Mouse (Mus musculus): ENCODE results near the gene Nfia. TPM values are rescaled to one million over a fixed set of nuclear protein-coding genes. Genes with fewer than 3 reads are reported as not detected.

Nfia gene
- total and polyA plus RNA-seq, 3 experiments = 0.96 to 25.1 (median 1.3) TPM

DNA sequence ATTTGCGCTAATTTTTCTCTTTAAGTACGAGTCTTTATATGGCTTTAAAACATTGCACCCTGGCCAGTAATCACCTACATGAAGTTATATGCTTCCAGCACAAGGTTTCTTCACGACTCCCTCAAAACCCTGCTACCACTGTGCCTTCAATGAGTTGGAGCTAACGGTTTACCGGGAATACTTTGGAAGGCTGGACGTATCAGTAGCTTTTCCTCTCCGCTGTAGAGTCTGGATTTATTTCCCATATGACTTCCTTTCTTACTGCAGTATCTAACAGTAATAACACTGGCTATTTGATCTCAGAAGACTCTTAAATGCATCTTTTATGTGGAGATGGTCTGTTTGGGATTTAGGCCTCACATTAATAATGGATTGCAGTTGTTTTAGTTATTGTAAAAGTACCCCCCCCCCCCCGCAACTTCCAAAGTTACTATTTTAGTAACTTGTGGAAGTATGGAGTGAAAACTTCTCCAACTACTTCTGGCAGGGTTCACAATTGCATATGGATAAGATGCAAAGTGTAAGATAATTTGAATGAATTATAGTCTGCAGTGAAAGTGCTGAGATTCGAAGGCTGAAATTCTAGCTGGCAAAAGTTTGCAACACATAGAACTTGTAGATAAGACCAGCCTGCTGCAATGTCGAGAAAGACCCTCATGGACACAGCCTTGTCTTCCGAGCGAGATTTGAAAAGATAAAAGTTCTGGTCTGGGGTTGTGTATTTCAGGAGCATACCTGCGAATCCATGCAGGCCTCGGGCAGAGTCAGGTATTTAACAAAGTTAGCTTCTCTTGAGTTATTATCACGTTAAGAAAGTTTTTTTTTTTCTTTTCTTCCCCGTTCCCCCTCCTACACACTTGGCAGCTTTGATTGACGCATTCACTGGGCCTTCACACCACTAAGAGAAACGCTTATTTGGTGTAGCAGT lies 6.7 kb downstream of the Nfia start:
- Histone ChIP-seq H3K4me3 (ENCODE audit: low read depth, low read length) (no peak overlapping the region; the same call in 1 of the 2 replicates), H3K4me1 (ENCODE audit: insufficient read depth, low read depth, low read length) (no peaks in the 10 kb centered on the region), H3K9me3 (replicated peaks) (peaks cover 19% of the 10 kb centered on the region), H3K36me3 (replicated peaks) (peaks cover 13% of the 10 kb centered on the region), H3K27me3 (ENCODE audit: insufficient read depth, low read length) (no peaks in the 10 kb centered on the region)
- no peak for TF ChIP-seq GATA1 (IDR thresholded peaks at IDR 0.05; ENCODE audit: borderline replicate concordance, low read length)
- TF ChIP-seq POLR2AphosphoS5 (IDR thresholded peaks at IDR 0.05; ENCODE audit: insufficient replicate concordance, low read depth, low read length) = no peak
- no peak for TF ChIP-seq GATA2 (IDR thresholded peaks at IDR 0.05; ENCODE audit: borderline replicate concordance, low read depth, low read length)
- TF ChIP-seq CTCF (IDR thresholded peaks at IDR 0.05; ENCODE audit: low read depth, low read length) = no peak
- no peak for TF ChIP-seq TAL1 (conservative IDR thresholded peaks at IDR 0.05; ENCODE audit: low read depth, low read length)
- DNase-seq (ENCODE audit: low spot score) (no peak), ATAC-seq (ENCODE audit: extremely low read depth, insufficient number of reproducible peaks, low FRiP score, poor library complexity, severe bottlenecking) (no peak)

DNA sequence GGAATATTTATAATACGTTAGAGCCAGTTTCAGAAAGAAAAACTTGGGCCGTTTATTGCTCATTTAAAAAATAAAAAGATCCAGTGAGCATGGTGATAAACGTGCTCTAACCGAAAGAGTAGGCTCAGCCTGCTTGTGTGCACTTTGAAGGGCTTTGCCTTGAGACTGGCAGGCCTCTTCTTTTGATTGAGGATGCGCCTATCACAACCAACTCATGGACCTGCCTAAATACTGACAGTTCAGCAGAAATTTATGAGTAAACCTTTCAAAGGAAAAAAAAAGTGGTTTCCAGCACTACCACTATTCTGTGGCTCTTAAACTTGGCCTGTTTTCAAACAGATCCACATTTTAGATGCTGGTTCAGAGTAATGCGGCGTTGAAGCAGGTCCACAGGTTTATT lies 7.5 kb downstream of the Nfia start:
- Histone ChIP-seq H3K27me3 (ENCODE audit: insufficient read depth, low read length) (no peaks in the 10 kb centered on the region), H3K9me3 (replicated peaks) (peaks cover 19% of the 10 kb centered on the region)
- ATAC-seq (ENCODE audit: extremely low read depth, insufficient number of reproducible peaks, low FRiP score, poor library complexity, severe bottlenecking) = no peak

DNA sequence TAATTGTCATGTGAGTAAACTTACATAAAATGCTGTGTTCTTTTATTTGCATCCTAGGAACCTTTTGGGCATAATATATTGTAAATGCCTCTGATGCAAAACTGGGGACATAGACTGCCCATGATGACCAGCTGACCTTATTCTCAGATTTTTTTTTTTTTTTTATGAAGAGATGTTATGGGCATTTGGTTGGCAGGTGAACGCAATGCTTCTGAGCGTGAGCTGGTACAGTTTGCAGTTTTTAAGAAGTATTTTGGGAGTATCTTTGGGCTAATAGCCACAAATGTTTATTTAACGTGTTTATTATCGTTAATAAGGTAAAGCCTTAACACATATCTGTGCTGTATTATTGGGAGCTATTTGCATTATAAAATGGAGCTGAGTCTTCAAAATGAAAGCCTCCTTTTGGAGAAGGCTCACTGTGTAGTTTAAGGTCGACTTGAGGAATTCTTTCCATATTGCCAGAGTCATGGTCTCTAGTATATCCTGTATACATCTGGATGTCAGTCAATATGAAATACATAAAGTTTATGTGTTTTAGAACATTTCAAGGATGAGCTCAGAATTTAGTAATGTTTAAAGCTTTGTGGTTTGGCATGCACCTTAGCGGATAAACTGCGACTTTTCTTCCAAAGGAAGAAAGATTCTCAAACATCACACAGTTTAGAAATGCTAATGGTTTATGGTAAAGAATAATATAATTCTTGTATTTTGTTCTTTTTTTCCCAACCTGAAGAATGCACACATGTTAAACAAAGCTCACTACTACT lies 8.3 kb downstream of the Nfia start:
- H3K9me3 ChIP-seq (replicated peaks) = peaks cover 21% of the 10 kb centered on the region
- ATAC-seq (ENCODE audit: extremely low read depth, insufficient number of reproducible peaks, low FRiP score, poor library complexity, severe bottlenecking) = no peak

More for the DNA sequence above, 7.5 kb downstream of the Nfia start:
- Histone ChIP-seq H3K4me1 (ENCODE audit: insufficient read depth, low read depth, low read length) (no peaks in the 10 kb centered on the region), H3K4me3 (ENCODE audit: low read depth, low read length) (no peak overlapping the region), H3K36me3 (replicated peaks) (peaks cover 14% of the 10 kb centered on the region)
- DNase-seq (ENCODE audit: low spot score) = no peak
- no peak for TF ChIP-seq TAL1 (conservative IDR thresholded peaks at IDR 0.05; ENCODE audit: low read depth, low read length)
- TF ChIP-seq GATA2 (IDR thresholded peaks at IDR 0.05; ENCODE audit: borderline replicate concordance, low read depth, low read length) = no peak
- no peak for TF ChIP-seq GATA1 (IDR thresholded peaks at IDR 0.05; ENCODE audit: borderline replicate concordance, low read length)
- no peak for TF ChIP-seq CTCF (IDR thresholded peaks at IDR 0.05; ENCODE audit: low read depth, low read length)
- TF ChIP-seq POLR2AphosphoS5 (IDR thresholded peaks at IDR 0.05; ENCODE audit: insufficient replicate concordance, low read depth, low read length) = no peak

DNA sequence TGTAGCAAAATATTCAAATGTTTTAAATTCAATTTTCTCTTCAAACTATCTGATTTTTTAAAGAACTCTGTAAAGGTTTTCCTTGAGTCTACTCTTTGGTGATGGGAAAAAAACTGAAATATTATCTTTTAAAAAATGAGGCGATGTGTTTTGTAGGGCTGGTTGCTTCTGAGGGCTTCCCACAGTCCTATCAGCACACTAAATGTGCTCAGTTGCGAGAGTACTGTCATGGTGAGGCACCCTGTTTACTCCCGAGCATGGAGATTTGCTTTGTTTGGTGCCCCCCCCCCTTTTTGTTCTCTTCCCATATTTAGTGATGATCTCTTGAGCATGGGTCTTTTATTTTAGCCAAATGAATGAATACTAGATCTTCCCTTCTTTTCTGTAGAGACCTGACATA lies 9.5 kb downstream of the Nfia start:
- Histone ChIP-seq H3K4me3 (ENCODE audit: low read depth, low read length) (no peak overlapping the region), H3K4me1 (ENCODE audit: insufficient read depth, low read depth, low read length) (no peaks in the 10 kb centered on the region), H3K27me3 (ENCODE audit: insufficient read depth, low read length) (no peaks in the 10 kb centered on the region), H3K9me3 (replicated peaks) (peaks cover 20% of the 10 kb centered on the region), H3K36me3 (replicated peaks) (peaks cover 22% of the 10 kb centered on the region)
- no peak for ATAC-seq (ENCODE audit: extremely low read depth, insufficient number of reproducible peaks, low FRiP score, poor library complexity, severe bottlenecking)
- no peak for DNase-seq (ENCODE audit: low spot score)
- TF ChIP-seq GATA2 (IDR thresholded peaks at IDR 0.05; ENCODE audit: borderline replicate concordance, low read depth, low read length) = no peak
- TF ChIP-seq CTCF (IDR thresholded peaks at IDR 0.05; ENCODE audit: low read depth, low read length) = no peak
- no peak for TF ChIP-seq GATA1 (IDR thresholded peaks at IDR 0.05; ENCODE audit: borderline replicate concordance, low read length)
- no peak for TF ChIP-seq TAL1 (conservative IDR thresholded peaks at IDR 0.05; ENCODE audit: low read depth, low read length)
- no peak for TF ChIP-seq POLR2AphosphoS5 (IDR thresholded peaks at IDR 0.05; ENCODE audit: insufficient replicate concordance, low read depth, low read length)

More for the DNA sequence above, 8.3 kb downstream of the Nfia start:
- no peaks in the 10 kb centered on the region for H3K27me3 ChIP-seq (ENCODE audit: insufficient read depth, low read length)
- H3K4me3 ChIP-seq (ENCODE audit: low read depth, low read length) = no peak overlapping the region
- no peaks in the 10 kb centered on the region for H3K4me1 ChIP-seq (ENCODE audit: insufficient read depth, low read depth, low read length)
- TF ChIP-seq TAL1 (conservative IDR thresholded peaks at IDR 0.05; ENCODE audit: low read depth, low read length) (no peak), GATA1 (IDR thresholded peaks at IDR 0.05; ENCODE audit: borderline replicate concordance, low read length) (no peak), GATA2 (IDR thresholded peaks at IDR 0.05; ENCODE audit: borderline replicate concordance, low read depth, low read length) (no peak), CTCF (IDR thresholded peaks at IDR 0.05; ENCODE audit: low read depth, low read length) (no peak), POLR2AphosphoS5 (IDR thresholded peaks at IDR 0.05; ENCODE audit: insufficient replicate concordance, low read depth, low read length) (no peak)
- DNase-seq (ENCODE audit: low spot score) = no peak
- peaks cover 19% of the 10 kb centered on the region for H3K36me3 ChIP-seq (replicated peaks)

DNA sequence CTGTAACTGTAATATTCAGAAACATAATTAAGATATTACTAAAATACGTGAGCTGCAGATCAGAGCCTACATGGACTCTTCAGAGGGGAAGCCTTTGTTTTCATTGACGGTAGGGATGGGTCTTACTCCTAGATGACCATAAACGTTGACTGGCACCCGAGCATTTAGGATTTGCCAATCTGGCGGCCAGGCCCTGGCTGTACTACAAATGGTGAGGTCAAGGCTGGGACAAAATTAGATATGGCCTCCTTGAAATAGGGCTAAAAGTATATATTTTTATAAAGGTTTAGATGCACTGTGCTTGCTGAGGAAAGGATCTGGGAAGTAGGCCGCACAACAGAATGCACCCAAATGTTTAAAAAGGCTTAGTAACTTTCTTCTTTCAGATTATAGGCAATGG lies 10.0 kb downstream of the Nfia start:
- Histone ChIP-seq H3K9me3 (replicated peaks) (peaks cover 20% of the 10 kb centered on the region), H3K27me3 (ENCODE audit: insufficient read depth, low read length) (no peaks in the 10 kb centered on the region), H3K4me3 (ENCODE audit: low read depth, low read length) (no peak overlapping the region), H3K36me3 (replicated peaks) (peaks cover 26% of the 10 kb centered on the region), H3K4me1 (ENCODE audit: insufficient read depth, low read depth, low read length) (no peaks in the 10 kb centered on the region)
- ATAC-seq (ENCODE audit: extremely low read depth, insufficient number of reproducible peaks, low FRiP score, poor library complexity, severe bottlenecking) (no peak), DNase-seq (ENCODE audit: low spot score) (no peak)
- TF ChIP-seq GATA1 (IDR thresholded peaks at IDR 0.05; ENCODE audit: borderline replicate concordance, low read length) = no peak
- TF ChIP-seq TAL1 (conservative IDR thresholded peaks at IDR 0.05; ENCODE audit: low read depth, low read length) = no peak
- TF ChIP-seq GATA2 (IDR thresholded peaks at IDR 0.05; ENCODE audit: borderline replicate concordance, low read depth, low read length) = no peak
- no peak for TF ChIP-seq POLR2AphosphoS5 (IDR thresholded peaks at IDR 0.05; ENCODE audit: insufficient replicate concordance, low read depth, low read length)

Measured in G1E (cell line).